Mouse (Mus musculus) testis, postnatal 14 days (tissue): Measurements from ENCODE around the gene Igfbp2.
A peak's percentile ranks its signal among the peaks of the same experiment; 100 is the strongest.

Experiments
- DNase-seq: peaks from one replicate; pipeline ENCODE4 v3.0.0; 2021; ENCODE audit warnings: low spot score

Igfbp2 gene

GRCm38 (mm10) chr1:72855729-72856128 lies 31.4 kb downstream of the Igfbp2 start:
- no peak for DNase-seq

- no peak for DNase-seq
Measured at GRCm38 (mm10) chr1:72856209-72856909, 32.1 kb downstream of the Igfbp2 start.

- no peak for DNase-seq
Measured at GRCm38 (mm10) chr1:72857142-72857541, 32.8 kb downstream of the Igfbp2 start.

GRCm38 (mm10) chr1:72857631-72858030 lies 33.3 kb downstream of the Igfbp2 start:
- DNase-seq, result no peak

GRCm38 (mm10) chr1:72858286-72858685 lies 34.0 kb downstream of the Igfbp2 start:
- DNase-seq, result no peak

GRCm38 (mm10) chr1:72858874-72859273 lies 34.6 kb downstream of the Igfbp2 start:
- DNase-seq, result no peak

- no peak for DNase-seq
Measured at GRCm38 (mm10) chr1:72859963-72860362, 35.7 kb downstream of the Igfbp2 start.

- no peak for DNase-seq
Measured at GRCm38 (mm10) chr1:72860502-72860901, 36.2 kb downstream of the Igfbp2 start.

- DNase-seq, result no peak
Measured at GRCm38 (mm10) chr1:72861702-72862101, 37.4 kb downstream of the Igfbp2 start.

GRCm38 (mm10) chr1:72862248-72862647 lies 37.9 kb downstream of the Igfbp2 start:
- DNase-seq, result no peak

GRCm38 (mm10) chr1:72863692-72864091 lies 39.4 kb downstream of the Igfbp2 start:
- DNase-seq, result no peak

- DNase-seq, result no peak
Measured at GRCm38 (mm10) chr1:72864272-72864671, 40.0 kb downstream of the Igfbp2 start.

GRCm38 (mm10) chr1:72865900-72866299 lies 41.6 kb downstream of the Igfbp2 start:
- DNase-seq, result peak; percentile 45

GRCm38 (mm10) chr1:72866417-72866816 lies 42.1 kb downstream of the Igfbp2 start:
- no peak for DNase-seq

GRCm38 (mm10) chr1:72867346-72867745 lies 43.0 kb downstream of the Igfbp2 start:
- no peak for DNase-seq

- DNase-seq, result no peak
Measured at GRCm38 (mm10) chr1:72868429-72869215, 44.3 kb downstream of the Igfbp2 start.

GRCm38 (mm10) chr1:72869275-72869674 lies 45.0 kb downstream of the Igfbp2 start:
- DNase-seq, result no peak

- DNase-seq, result peak; percentile 63
Measured at GRCm38 (mm10) chr1:72869681-72870614, 45.6 kb downstream of the Igfbp2 start.

- DNase-seq, result peak; percentile 73
Measured at GRCm38 (mm10) chr1:72870615-72871336, 46.5 kb downstream of the Igfbp2 start.

GRCm38 (mm10) chr1:72871337-72871696 lies 47.0 kb downstream of the Igfbp2 start:
- DNase-seq, result no peak

- DNase-seq, result no peak
Measured at GRCm38 (mm10) chr1:72871697-72872411, 47.6 kb downstream of the Igfbp2 start.
